Mouse (Mus musculus): ENCODE measurements around the gene Lgals4.

The Lgals4 gene

GRCm38 (mm10) chr7:28833723-28834347 is at the start of gene Lgals4:
Gene Lgals4 (plus strand): TSS chr7:28833854.
- DNase-seq = no peak

GRCm38 (mm10) chr7:28785161-28785560 is 48.5 kb upstream of the Lgals4 start:
- no peak for DNase-seq

GRCm38 (mm10) chr7:28787884-28788283 is 45.8 kb upstream of the Lgals4 start:
- DNase-seq = no peak

- DNase-seq = no peak
These were observed 45.1 kb upstream of the Lgals4 start, which contains the start of gene Rinl for GRCm38 (mm10) chr7:28788307-28789195. Gene Rinl (plus strand): TSS chr7:28788969.

- no peak for DNase-seq
These were observed 44.4 kb upstream of the Lgals4 start for GRCm38 (mm10) chr7:28789235-28789634.

GRCm38 (mm10) chr7:28790066-28790806 is 43.4 kb upstream of the Lgals4 start:
- peak; percentile 50 for DNase-seq

GRCm38 (mm10) chr7:28791706-28792105 is 41.9 kb upstream of the Lgals4 start:
- DNase-seq = no peak

GRCm38 (mm10) chr7:28792391-28793185 is 41.1 kb upstream of the Lgals4 start:
- DNase-seq = no peak

GRCm38 (mm10) chr7:28793834-28794233 is 39.8 kb upstream of the Lgals4 start:
- peak; percentile 58 for DNase-seq

- no peak for DNase-seq
These were observed 39.2 kb upstream of the Lgals4 start for GRCm38 (mm10) chr7:28794496-28794895.

GRCm38 (mm10) chr7:28795832-28796231 is 37.8 kb upstream of the Lgals4 start:
- peak; percentile 41 for DNase-seq

- peak; percentile 92 for DNase-seq
These were observed 37.1 kb upstream of the Lgals4 start for GRCm38 (mm10) chr7:28796562-28796975.

GRCm38 (mm10) chr7:28799994-28800393 is 33.7 kb upstream of the Lgals4 start:
- DNase-seq = no peak

GRCm38 (mm10) chr7:28801451-28801850 is 32.2 kb upstream of the Lgals4 start:
- no peak for DNase-seq

GRCm38 (mm10) chr7:28801901-28802670 is 31.6 kb upstream of the Lgals4 start:
- DNase-seq = peak; percentile 88

- peak; percentile 89 for DNase-seq
These were observed 30.6 kb upstream of the Lgals4 start for GRCm38 (mm10) chr7:28802846-28803588.

GRCm38 (mm10) chr7:28803756-28804155 is 29.9 kb upstream of the Lgals4 start:
- peak; percentile 25 for DNase-seq

GRCm38 (mm10) chr7:28806869-28807268 is 26.8 kb upstream of the Lgals4 start:
- no peak for DNase-seq

- DNase-seq = no peak
These were observed 25.9 kb upstream of the Lgals4 start for GRCm38 (mm10) chr7:28807641-28808220.

- peak; percentile 84 for DNase-seq
These were observed 25.3 kb upstream of the Lgals4 start, which contains the start of gene Hnrnpl for GRCm38 (mm10) chr7:28808221-28808941. Gene Hnrnpl (plus strand): TSS chr7:28808541.
